Mouse (Mus musculus) central nervous system, embryonic 14 days (tissue): ENCODE results near the gene Mysm1. TPM values are rescaled to one million over a fixed set of nuclear protein-coding genes. Genes with fewer than 3 reads are reported as not detected.

Source experiments
- polyA plus RNA-seq: library from polyadenylated mRNA; depleted of rRNA; stranded (reverse); fragments of >200 nt; gene quantifications from 2 replicates; pipeline ENCODE4 v1.2.3, GENCODE M21; 2012; rRNA removed

The Mysm1 gene
- polyA plus RNA-seq = 17.1 and 17.6 TPM in 2 replicates

DNA sequence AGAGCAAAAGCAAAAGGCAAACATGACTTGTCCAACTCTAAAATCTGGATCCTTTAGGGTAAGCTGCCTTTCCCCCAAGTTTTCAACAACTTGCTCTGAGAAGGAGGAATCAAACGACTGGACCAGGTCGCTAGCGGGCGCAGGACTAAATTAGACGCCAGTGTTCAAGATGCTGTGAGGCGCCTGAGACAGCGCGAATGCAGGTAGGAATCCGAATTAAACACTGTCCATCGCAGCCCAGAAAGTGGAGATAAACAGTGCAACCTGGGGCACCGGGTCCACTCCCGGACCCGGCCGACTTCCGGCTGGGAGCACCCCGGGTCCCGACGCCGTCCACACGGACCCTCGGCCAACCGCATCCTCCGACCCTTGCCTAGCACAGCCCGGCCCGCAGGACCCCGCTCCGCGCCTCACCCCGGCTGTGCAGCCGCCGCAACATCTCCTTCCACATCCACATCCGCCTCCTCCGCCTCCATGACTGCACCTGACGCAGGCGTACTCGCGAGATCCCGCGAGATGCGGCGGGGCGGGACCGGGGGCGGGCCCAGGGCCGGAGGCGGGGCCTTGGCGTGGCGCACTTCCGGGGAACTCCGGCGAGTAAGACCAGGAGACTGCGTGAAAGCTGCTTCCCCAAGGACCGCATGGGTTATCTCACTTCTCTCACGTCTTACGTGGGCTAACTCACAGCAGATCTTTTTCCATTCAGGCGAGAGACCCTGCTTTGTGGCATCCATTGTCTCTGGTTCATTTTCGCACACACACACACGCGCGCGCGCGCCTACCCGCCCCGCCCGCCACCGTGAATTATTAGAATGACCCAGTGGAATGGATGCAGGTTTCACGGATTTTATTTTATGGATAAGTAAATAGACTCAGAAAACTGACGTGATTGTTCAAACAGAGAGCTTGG lies at the start of gene Mysm1:
TSS of gene Mysm1 (minus strand) at position 511 of the 910 bp plus-strand sequence.

DNA sequence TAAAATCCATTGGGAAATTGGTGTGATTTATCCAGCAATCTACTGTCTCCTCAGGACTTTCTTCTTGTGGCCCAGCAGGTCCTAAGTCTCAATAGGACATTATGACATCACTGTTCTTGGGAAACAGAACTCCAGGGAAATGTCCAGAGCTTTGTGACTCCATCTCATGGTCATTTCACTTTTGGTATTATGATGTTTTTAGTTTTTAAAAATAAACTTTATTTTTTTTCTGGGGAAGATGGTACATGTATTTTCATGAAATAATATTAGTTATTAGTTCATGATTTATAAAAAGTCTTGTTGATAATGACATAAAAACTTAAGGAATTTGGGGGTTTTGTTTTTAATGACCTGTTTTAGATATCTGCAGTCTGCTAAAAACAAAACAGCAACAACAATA lies 50.2 kb downstream of the Mysm1 start, which contains the start of gene Eqtn:
TSS of gene Eqtn (minus strand) at position 101 of the 400 bp plus-strand sequence.

Other genes starting within 250 kb of the Mysm1 start
- gene Tek, start 239.8 kb downstream of the Mysm1 start, polyA plus RNA-seq = 7.1 and 8.7 TPM in 2 replicates
- gene Eqtn, start 50.3 kb downstream of the Mysm1 start, polyA plus RNA-seq = 0.65 and 1.2 TPM in 2 replicates
- 46.3 and 51.0 TPM in 2 replicates for gene Jun, start 73.1 kb upstream of the Mysm1 start, polyA plus RNA-seq